Mouse (Mus musculus): ENCODE results near the gene Rpl15. TPM values are rescaled to one million over a fixed set of nuclear protein-coding genes. Genes with fewer than 3 reads are reported as not detected.
A peak's percentile ranks its signal among the peaks of the same experiment; 100 is the strongest.
"Not testable (repeated sequence)": the region's sequence is repeated elsewhere in the genome, so short reads cannot be mapped to it uniquely, and the experiment has no call there.

Gene Rpl15
- total RNA-seq, 2 experiments from 2014 or later = 368 to 388 TPM

- no peak for DNase-seq (ENCODE audit: low spot score in 2 of 2)
Measured at GRCm38 (mm10) chr14:18242638-18243130, 28.5 kb downstream of the Rpl15 start.

DNA sequence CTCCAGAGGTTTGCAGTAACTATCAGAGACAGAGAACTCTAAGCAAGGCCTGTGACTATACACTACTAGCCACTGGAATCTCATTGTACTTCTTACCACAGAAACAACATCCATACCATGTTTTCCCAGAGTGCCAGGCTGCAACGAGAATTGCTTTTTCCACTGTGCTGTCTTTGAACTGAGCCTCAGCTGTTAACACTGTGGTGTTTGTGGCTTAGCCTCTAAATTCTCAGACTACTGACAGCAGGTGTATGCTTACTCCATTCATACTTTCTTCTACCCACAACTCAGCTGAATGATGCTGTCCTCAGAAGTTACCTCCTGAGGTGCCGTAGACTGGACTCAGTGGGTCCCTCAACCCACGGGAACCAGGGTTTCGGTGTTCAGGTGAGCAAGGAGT lies 29.4 kb downstream of the Rpl15 start:
- DNase-seq (ENCODE audit: low spot score in 2 of 2) = no peak

DNA sequence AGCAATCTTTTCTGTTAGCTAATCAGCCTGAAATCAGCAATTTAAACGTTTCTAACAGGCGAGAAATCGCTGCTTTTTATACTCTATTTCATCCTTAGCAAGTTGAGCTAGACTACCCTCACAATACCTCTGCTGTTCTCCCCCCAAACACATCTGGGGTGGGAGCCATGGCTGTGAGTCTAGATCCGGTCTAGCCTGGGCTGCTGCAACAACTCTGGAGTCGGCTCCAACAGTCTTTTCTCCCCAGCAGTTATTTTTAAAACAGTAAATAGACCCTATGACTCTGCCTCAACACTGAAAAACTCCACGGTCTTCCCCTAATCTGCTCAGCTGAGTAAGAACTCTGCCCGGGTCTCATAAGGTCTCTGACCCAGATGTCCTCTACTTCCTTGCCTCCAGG lies 31.1 kb downstream of the Rpl15 start:
- no peak for DNase-seq (ENCODE audit: low spot score in 2 of 2)

GRCm38 (mm10) chr14:18238750-18239731 lies 32.1 kb downstream of the Rpl15 start, which contains the start of gene Nr1d2:
Gene Nr1d2 (minus strand): TSS chr14:18239127.
- DNase-seq (ENCODE audit: low spot score in 2 of 2) = peak; percentile 98

GRCm38 (mm10) chr14:18238131-18238749 lies 33.0 kb downstream of the Rpl15 start:
- peak; percentile 94 to 98 for DNase-seq (ENCODE audit: low spot score in 2 of 2)

DNA sequence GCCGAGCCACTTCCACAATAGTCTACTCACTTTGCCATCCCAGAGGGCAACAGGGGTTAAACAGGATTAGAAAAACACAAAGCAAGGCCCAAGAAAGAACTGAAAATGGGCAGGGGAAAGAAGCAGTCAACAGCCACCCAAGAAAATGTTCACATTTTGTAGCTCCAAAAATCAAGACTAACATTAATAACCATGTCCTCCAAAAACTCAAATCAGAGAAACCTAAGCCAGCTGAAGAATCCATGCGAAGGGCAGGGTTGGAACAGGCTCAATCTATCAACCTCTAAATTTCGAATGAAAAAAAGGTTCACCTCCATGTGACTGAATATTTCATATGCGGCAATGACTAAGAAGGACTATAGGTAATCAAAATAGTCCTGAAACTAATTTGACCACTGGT lies 33.8 kb downstream of the Rpl15 start:
- no peak for DNase-seq (ENCODE audit: low spot score in 2 of 2)

DNA sequence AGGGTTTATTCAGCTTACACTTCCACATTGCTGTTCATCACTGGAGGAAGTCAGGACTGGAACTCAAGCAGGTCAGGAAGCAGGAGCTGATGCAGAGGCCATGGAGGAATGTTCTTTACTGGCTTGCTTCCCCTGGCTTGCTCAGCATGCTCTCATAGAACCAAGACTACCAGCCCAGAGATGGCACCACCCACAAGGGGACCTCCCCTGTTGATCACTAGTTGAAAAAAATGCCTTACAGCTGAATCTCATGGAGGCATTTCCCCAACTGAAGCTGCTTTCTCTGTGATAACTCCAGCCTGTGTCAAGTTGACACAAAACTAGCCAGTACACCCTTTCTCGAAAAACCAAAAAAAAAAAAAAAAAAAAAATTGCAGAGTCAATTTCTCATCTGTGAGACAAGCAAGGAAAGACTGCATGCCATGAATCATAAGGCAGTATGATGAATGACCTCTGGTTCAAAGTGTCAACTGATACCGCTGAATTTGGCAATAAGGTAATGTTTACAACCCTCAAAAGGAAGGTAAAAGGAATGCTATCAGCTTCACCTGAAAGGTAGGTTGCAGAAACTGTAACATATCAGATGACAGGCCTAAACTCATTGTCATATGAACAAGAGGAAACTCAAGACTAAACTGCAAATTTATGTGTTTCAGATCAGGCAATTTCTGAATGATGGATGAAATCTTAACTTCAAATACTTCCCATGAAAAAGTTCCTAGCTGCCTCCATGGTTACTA lies 34.5 kb downstream of the Rpl15 start:
- not testable (repeated sequence) for DNase-seq (ENCODE audit: low spot score in 2 of 2)

- DNase-seq (ENCODE audit: low spot score in 2 of 2) = no peak
Measured at GRCm38 (mm10) chr14:18233981-18234960, 36.9 kb downstream of the Rpl15 start.

DNA sequence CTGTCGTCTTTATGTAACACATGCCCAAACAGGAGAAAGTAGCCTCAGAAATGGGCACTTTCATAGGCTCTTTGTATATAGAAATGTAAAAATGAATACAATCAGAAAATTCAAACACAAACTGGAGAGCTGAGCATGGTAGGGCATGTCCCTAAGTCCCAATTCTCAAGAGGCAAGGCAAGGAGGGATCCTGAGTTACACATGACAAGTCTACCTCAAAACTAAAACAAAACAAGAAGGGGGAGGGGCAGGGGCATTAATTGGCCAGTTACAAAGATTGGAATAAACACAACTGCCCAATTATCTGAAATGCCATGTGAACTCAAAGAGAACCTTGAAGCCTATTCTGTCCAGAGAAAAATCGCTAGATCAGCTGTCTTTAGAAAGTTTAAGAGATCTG lies 38.1 kb downstream of the Rpl15 start:
- DNase-seq (ENCODE audit: low spot score in 2 of 2) = no peak

GRCm38 (mm10) chr14:18231866-18232265 lies 39.3 kb downstream of the Rpl15 start:
- DNase-seq (ENCODE audit: low spot score in 2 of 2) = not testable (repeated sequence)

GRCm38 (mm10) chr14:18229751-18230150 lies 41.4 kb downstream of the Rpl15 start:
- DNase-seq (ENCODE audit: low spot score in 2 of 2) = not testable (repeated sequence)

- DNase-seq (ENCODE audit: low spot score in 2 of 2) = not testable (repeated sequence)
Measured at GRCm38 (mm10) chr14:18226181-18226580, 45.0 kb downstream of the Rpl15 start.

GRCm38 (mm10) chr14:18225431-18225830 lies 45.8 kb downstream of the Rpl15 start:
- DNase-seq (ENCODE audit: low spot score in 2 of 2) = not testable (repeated sequence)

DNA sequence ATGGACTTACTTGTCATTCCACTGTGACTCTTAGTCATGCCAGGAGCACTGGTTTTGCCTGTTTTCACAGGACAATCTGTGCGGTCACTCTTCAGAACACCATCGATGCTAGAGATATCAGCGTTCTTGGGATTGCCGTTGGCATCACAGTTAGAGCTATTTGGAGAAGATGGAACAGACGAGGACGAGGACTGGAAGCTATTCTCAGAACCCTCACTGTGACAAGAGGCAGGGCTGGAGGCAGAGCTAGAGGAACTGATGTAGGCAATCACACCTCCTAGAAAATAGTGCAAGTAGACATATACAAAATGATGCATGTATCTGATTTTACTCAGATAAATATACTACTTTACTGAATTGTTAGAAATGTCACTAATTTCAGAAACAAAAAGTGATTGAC lies 49.2 kb downstream of the Rpl15 start:
- DNase-seq (ENCODE audit: low spot score in 2 of 2) = no peak

Other genes with a start within 250 kb of the Rpl15 start
- gene Nr1d2, start 32.3 kb downstream of the Rpl15 start, total RNA-seq (2021) = 10 to 100 TPM; 57.3 to 64.0 TPM
- gene Nkiras1, start 255 bp downstream of the Rpl15 start, total RNA-seq (2021) = 10 to 100 TPM; 84.1 to 84.5 TPM
- 100 to 1,000 TPM; 122 to 124 TPM for gene Ube2e1, start 60.5 kb upstream of the Rpl15 start, total RNA-seq (2021)

Measured in layer of hippocampus, adult 18-20 months (tissue).